Mouse (Mus musculus) 416B (cell line): ENCODE measurements at regions not wholly inside any gene's neighbourhood (a gene's known extent, or its start where the extent isn't known, plus 50 kb on each side); places are given as distances from the start of the nearest gene placed in this dataset.

Source experiments
- DNase-seq: peaks from one replicate; pipeline ENCODE4 v3.0.0; 2011; ENCODE audit warnings: low read depth

DNA sequence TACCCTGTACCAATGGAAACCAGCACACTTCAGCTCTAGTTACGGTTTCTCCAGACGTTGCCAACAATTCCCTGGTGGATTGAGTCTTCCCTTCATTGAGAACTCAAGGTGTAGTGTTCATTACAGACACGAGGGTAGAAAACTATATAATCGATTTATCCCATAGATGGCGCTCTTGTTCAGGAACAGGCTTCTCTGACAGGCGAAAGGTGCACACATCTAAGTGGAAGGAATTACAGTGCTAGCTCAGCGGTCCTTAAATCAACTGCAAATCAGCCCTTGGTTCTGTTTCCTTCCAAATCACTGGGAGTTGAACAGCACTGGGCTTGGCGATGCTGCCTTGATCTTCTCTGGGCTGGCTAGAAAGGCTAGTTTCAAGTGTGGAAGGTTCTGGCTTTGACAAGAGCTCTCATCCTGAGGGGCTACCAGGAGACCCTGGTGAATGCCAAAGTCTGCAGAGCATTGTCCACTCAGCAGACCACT lies 161.1 kb downstream of the March11 start:
- DNase-seq = peak; percentile 53

DNA sequence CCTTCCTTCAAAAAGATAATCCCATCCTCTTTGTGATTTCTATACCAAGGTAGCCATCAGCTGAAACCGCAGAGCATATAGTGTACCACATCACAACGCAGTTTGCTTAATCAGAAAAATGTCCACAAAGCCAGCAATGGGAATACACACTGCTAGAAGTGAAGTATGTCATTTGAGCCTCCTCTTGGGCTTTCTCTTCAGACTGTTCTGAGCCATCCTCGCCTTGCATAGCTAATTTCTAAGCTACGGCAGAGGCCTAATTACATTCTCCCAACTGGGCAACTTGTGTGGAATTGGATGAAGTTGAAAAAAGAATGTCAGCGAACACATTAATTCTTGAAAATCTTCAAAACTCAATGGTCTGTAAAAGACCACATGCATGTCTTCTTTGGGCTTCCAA lies 178.5 kb downstream of the March11 start:
- no peak for DNase-seq
